Mouse (Mus musculus) embryonic facial prominence, embryonic 10.5 days (tissue): ENCODE data around the gene Akap9. TPM values are rescaled to one million over a fixed set of nuclear protein-coding genes. Genes with fewer than 3 reads are reported as not detected.
"Not testable (repeated sequence)": the region's sequence is repeated elsewhere in the genome, so short reads cannot be mapped to it uniquely, and the experiment has no call there.

Source experiments
- DNase-seq: peaks from one replicate; pipeline ENCODE4 v3.0.0-alpha.2; 2017; ENCODE audit warnings: low spot score
- H3K27ac ChIP-seq: fragments of 300-500 bp; sonication (generic); replicated peaks from 2 replicates; pipeline ENCODE4 v1.5.1; 2016; ENCODE audit warnings: mild to moderate bottlenecking
- H3K27me3 ChIP-seq: fragments of 300-500 bp; sonication (generic); replicated peaks from 2 replicates; pipeline ENCODE4 v1.6.1; 2016; ENCODE audit warnings: low read depth, mild to moderate bottlenecking; ENCODE audit not compliant: poor library complexity, severe bottlenecking
- H3K36me3 ChIP-seq: fragments of 300-500 bp; sonication (generic); replicated peaks from 2 replicates; pipeline ENCODE4 v1.6.1; 2016; ENCODE audit warnings: mild to moderate bottlenecking, moderate library complexity
- H3K4me1 ChIP-seq: fragments of 300-500 bp; sonication (generic); 2 replicates; pipeline ENCODE4 v1.6.1; 2016
- H3K4me3 ChIP-seq: fragments of 300-500 bp; sonication (generic); 2 replicates; pipeline ENCODE4 v1.5.1; 2016; ENCODE audit warnings: mild to moderate bottlenecking, moderate library complexity
- H3K9me3 ChIP-seq: fragments of 300-500 bp; sonication (generic); 2 replicates; pipeline ENCODE4 v1.6.1; 2016; ENCODE audit warnings: mild to moderate bottlenecking
- WGBS: fragments of 180-500 bp; shearing (Covaris S2); methylation state at CpG from one replicate; pipeline ENCODE4 v1.1.7; 2016; 5-methylcytosine and 5-hydroxymethylcytosine counted together
- polyA plus RNA-seq: library from polyadenylated mRNA; unstranded; fragments of >200 nt; fragmentation: Nextera tagmentation; extraction: Ambion mirVana; gene quantifications from 2 replicates; pipeline ENCODE4 v1.2.1, GENCODE M21; 2016

The Akap9 gene
- polyA plus RNA-seq, 1 experiment from 2014 or later, result 119 TPM

DNA sequence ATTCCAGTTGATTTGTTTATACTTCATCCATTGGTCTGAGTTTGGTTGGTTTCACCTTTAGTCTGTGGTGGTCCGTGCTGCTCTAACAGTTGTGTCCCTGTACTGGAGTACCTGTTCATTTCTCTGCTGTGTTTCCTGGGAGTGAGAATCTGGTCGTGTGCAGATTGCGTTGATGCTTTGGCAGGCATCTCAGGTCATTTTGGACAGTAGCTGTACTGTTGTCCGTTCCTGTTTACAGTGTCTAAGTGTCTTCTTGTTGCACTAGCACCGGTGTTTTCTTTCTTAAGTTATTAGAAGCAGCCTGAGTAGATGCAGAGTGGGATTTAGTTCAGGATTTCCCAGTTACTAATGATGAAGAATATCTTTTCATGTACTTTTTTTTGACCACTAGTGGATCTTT is 7.4 kb downstream of the Akap9 start:
- DNase-seq, result no peak
- H3K36me3 ChIP-seq, result peaks cover 30% of the 10 kb centered on the region
- H3K27ac ChIP-seq, result no peak overlapping the region
- H3K9me3 ChIP-seq, result 0 out of 2 replicates have a peak, but pooled peaks cover 4% of the 10 kb centered on the region
- no peak overlapping the region for H3K4me3 ChIP-seq
- H3K4me1 ChIP-seq, result peaks cover 7% of the 10 kb centered on the region
- 94% methylated on average over 5 of the region's 5 CpGs for WGBS
- H3K27me3 ChIP-seq, result no peaks in the 10 kb centered on the region

DNA sequence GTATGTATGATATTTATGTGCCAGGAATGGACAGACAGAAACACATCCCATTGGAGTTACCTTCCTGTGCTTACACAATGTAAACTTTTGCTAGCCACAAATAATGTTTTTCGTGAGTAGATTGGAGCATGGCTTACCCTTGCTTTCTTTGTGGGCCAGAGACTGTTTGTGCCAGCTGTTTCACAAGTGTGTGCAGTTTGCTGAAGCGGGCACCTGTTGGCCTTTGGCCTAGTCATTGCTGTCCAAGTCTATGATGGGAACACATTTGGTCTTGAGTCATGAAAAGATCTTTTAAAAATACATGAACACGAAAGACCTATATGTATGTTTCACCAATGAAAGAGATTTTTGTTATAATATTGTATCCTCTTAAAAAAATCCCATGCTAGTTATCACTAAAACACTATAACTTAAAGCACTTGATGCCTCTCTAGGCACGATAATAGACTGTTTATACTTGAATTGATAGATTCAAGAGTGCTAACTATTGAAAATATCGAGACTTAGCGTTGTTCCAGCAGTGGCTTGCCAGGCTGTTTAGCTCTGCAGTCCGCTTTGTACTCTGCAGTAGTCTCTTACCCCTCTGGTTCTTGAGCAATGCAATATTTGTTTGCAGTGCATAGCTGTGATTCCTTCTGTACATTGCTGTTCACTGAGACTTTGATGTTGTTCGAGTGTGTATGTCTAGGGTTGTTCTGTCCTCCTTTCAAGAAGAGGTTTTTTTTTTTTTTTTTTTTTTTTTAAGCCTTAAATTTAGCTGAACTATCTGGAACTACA is 8.1 kb downstream of the Akap9 start:
- Histone ChIP-seq H3K27ac (no peak overlapping the region), H3K36me3 (peaks cover 32% of the 10 kb centered on the region), H3K4me1 (no peaks in the 10 kb centered on the region; the same call in 1 of the 2 replicates), H3K27me3 (no peaks in the 10 kb centered on the region), H3K9me3 (0 out of 2 replicates have a peak, but pooled peaks cover 5% of the 10 kb centered on the region), H3K4me3 (no peak overlapping the region)
- DNase-seq, result no peak
- 93% methylated on average over 8 of the region's 8 CpGs for WGBS

DNA sequence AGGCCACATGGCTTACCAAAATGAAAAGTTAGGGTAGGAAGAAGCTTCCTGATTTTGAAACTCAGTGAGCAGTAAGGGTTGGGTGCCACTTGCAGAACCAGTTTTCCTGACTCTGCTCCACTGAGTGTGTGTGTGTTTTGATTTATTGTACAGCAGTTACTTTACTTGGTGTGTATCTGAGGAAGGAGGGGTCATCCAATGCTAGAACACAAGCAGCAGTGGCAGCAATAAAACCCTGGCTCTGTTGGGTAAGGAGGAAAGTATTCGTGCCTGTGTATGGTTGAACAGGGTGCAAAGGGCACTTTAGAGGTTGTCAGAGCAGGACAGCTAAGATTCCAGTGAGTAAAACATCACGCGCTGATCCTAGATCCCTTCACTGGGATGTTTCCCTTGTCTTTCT is 11.1 kb downstream of the Akap9 start:
- WGBS, result 96% methylated on average over 3 of the region's 3 CpGs
- Histone ChIP-seq H3K4me3 (no peak overlapping the region), H3K4me1 (no peaks in the 10 kb centered on the region; the same call in 1 of the 2 replicates), H3K9me3 (0 out of 2 replicates have a peak, but pooled peaks cover 5% of the 10 kb centered on the region), H3K27ac (no peak overlapping the region), H3K36me3 (peaks cover 33% of the 10 kb centered on the region), H3K27me3 (no peaks in the 10 kb centered on the region)
- DNase-seq, result no peak

GRCm38 (mm10) chr5:3939335-3939734 is 11.5 kb downstream of the Akap9 start:
- 94% methylated on average over 5 of the region's 5 CpGs for WGBS

DNA sequence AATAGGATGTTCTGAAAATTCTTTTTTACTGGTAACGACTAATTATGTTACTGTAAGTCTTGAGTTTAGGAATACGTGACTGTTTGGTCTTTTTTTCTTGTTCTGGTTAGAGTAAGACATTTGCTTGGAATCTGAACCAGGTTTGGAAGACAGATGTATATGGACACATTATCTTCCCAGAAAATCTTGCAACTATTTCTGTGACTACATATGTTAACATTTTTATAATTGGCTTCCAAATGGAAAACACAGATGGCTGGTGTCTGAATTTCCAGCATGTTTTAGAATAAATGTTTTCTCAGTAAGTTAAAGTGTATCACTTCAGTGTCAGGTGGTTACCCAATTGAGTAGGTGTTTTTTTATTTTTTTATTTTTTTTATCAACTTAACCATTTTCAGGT is 13.4 kb downstream of the Akap9 start:
- WGBS, result 93% methylated on average over 2 of the region's 2 CpGs
- no peak overlapping the region for H3K4me3 ChIP-seq
- no peaks in the 10 kb centered on the region for H3K27me3 ChIP-seq
- no peaks in the 10 kb centered on the region; the same call in 1 of the 2 replicates for H3K4me1 ChIP-seq
- no peak for DNase-seq
- H3K36me3 ChIP-seq, result peaks cover 31% of the 10 kb centered on the region
- no peak overlapping the region for H3K27ac ChIP-seq
- 0 out of 2 replicates have a peak, but pooled peaks cover 5% of the 10 kb centered on the region for H3K9me3 ChIP-seq

More at GRCm38 (mm10) chr5:3939335-3939734, 11.5 kb downstream of the Akap9 start:
- no peaks in the 10 kb centered on the region for H3K27me3 ChIP-seq
- H3K36me3 ChIP-seq, result peaks cover 31% of the 10 kb centered on the region
- H3K9me3 ChIP-seq, result 0 out of 2 replicates have a peak, but pooled peaks cover 5% of the 10 kb centered on the region
- no peak for DNase-seq
- H3K4me1 ChIP-seq, result no peaks in the 10 kb centered on the region; the same call in 1 of the 2 replicates
- no peak overlapping the region for H3K27ac ChIP-seq
- H3K4me3 ChIP-seq, result no peak overlapping the region

- not testable (repeated sequence) for DNase-seq, H3K27me3 ChIP-seq, H3K4me1 ChIP-seq, H3K4me3 ChIP-seq, H3K9me3 ChIP-seq, H3K27ac ChIP-seq
- WGBS, result 62% methylated on average over 4 of the region's 4 CpGs
- H3K36me3 ChIP-seq, result peaks cover 31% of the 10 kb centered on the region
Measured at GRCm38 (mm10) chr5:3943169-3943568, 15.3 kb downstream of the Akap9 start.

DNA sequence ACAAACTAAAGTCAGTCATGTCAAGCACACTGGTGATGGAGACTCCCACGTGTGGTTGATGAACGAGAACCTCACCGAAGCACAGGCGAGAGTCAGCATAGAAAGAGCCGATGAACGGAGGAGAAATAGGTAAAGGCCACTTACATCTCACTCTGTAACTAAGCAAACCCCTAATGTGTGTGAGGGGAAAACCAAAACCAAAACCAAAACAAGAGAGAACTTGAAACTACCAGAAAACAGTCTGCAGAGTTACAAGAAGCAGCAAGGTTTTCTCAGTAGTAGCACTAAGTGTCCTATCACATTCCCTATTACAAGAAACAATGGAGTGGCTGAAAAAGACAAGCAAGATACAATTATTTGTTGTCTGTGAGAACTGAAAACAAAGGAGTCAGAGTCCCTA is 24.6 kb downstream of the Akap9 start:
- H3K4me1 ChIP-seq, result no peaks in the 10 kb centered on the region
- H3K9me3 ChIP-seq, result no peaks in the 10 kb centered on the region
- H3K36me3 ChIP-seq, result peaks cover 85% of the 10 kb centered on the region
- no peak for DNase-seq
- no peaks in the 10 kb centered on the region for H3K27me3 ChIP-seq
- no peak overlapping the region for H3K27ac ChIP-seq
- H3K4me3 ChIP-seq, result no peak overlapping the region
- WGBS, result 95% methylated on average over 6 of the region's 6 CpGs

- Histone ChIP-seq H3K4me3 (no peak overlapping the region), H3K4me1 (no peaks in the 10 kb centered on the region), H3K27me3 (no peaks in the 10 kb centered on the region), H3K36me3 (peaks cover 93% of the 10 kb centered on the region), H3K9me3 (no peaks in the 10 kb centered on the region), H3K27ac (no peak overlapping the region)
- no peak for DNase-seq
- 96% methylated on average over 1 of the region's 1 CpGs for WGBS
Measured at GRCm38 (mm10) chr5:3954541-3954940, 26.7 kb downstream of the Akap9 start.

DNA sequence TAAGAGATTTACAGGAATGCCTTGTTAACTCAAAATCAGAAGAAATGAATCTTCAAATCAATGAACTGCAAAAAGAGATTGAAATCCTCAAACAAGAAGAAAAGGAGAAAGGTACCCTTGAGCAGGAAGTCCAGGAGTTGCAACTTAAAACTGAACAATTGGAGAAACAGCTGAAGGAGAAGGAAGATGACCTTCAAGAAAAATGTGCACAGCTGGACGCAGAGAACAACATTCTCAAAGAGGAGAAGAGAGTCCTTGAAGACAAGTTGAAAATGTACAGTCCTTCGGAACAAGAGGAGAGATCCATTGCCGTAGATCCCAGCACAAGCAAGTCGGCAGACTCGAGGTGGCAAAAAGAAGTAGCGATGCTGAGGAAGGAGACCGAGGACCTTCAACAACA is 33.4 kb downstream of the Akap9 start:
- Histone ChIP-seq H3K9me3 (no peaks in the 10 kb centered on the region), H3K4me1 (no peaks in the 10 kb centered on the region), H3K27me3 (no peaks in the 10 kb centered on the region), H3K27ac (no peak overlapping the region), H3K36me3 (peaks cover 83% of the 10 kb centered on the region), H3K4me3 (no peak overlapping the region)
- 95% methylated on average over 7 of the region's 7 CpGs for WGBS
- DNase-seq, result no peak

GRCm38 (mm10) chr5:3968415-3968814 is 40.6 kb downstream of the Akap9 start:
- H3K4me1 ChIP-seq, result no peaks in the 10 kb centered on the region
- H3K36me3 ChIP-seq, result peaks cover 69% of the 10 kb centered on the region
- H3K27ac ChIP-seq, result no peak overlapping the region
- H3K4me3 ChIP-seq, result no peak overlapping the region
- WGBS, result 93% methylated on average over 9 of the region's 9 CpGs
- no peaks in the 10 kb centered on the region for H3K9me3 ChIP-seq
- no peak for DNase-seq
- no peaks in the 10 kb centered on the region for H3K27me3 ChIP-seq

- WGBS, result 94% methylated on average over 6 of the region's 6 CpGs
Measured at GRCm38 (mm10) chr5:3969114-3969513, 41.3 kb downstream of the Akap9 start.

GRCm38 (mm10) chr5:3970936-3971335 is 43.1 kb downstream of the Akap9 start:
- 95% methylated on average over 2 of the region's 2 CpGs for WGBS

More at GRCm38 (mm10) chr5:3969114-3969513, 41.3 kb downstream of the Akap9 start:
- DNase-seq, result no peak
- H3K36me3 ChIP-seq, result peaks cover 71% of the 10 kb centered on the region
- H3K4me1 ChIP-seq, result no peaks in the 10 kb centered on the region
- no peak overlapping the region for H3K27ac ChIP-seq
- no peaks in the 10 kb centered on the region for H3K9me3 ChIP-seq
- H3K27me3 ChIP-seq, result no peaks in the 10 kb centered on the region
- no peak overlapping the region for H3K4me3 ChIP-seq

GRCm38 (mm10) chr5:3973764-3974163 is 45.9 kb downstream of the Akap9 start:
- Histone ChIP-seq H3K27ac (no peak overlapping the region), H3K36me3 (peaks cover 92% of the 10 kb centered on the region), H3K9me3 (no peaks in the 10 kb centered on the region), H3K27me3 (no peaks in the 10 kb centered on the region), H3K4me1 (no peaks in the 10 kb centered on the region), H3K4me3 (no peak overlapping the region)
- no peak for DNase-seq
- WGBS, result 84% methylated on average over 5 of the region's 5 CpGs

More at GRCm38 (mm10) chr5:3970936-3971335, 43.1 kb downstream of the Akap9 start:
- H3K4me1 ChIP-seq, result no peaks in the 10 kb centered on the region
- H3K9me3 ChIP-seq, result no peaks in the 10 kb centered on the region
- no peak overlapping the region for H3K4me3 ChIP-seq
- H3K36me3 ChIP-seq, result peaks cover 80% of the 10 kb centered on the region
- DNase-seq, result no peak
- no peaks in the 10 kb centered on the region for H3K27me3 ChIP-seq
- H3K27ac ChIP-seq, result no peak overlapping the region
